Mouse (Mus musculus): ENCODE data around the gene Ccdc175. TPM values are rescaled to one million over a fixed set of nuclear protein-coding genes. Genes with fewer than 3 reads are reported as not detected.
A peak's percentile ranks its signal among the peaks of the same experiment; 100 is the strongest.

The Ccdc175 gene
- total RNA-seq (2017): not detected in 2 replicates

- ATAC-seq (replicated peaks; ENCODE audit: low read depth, poor library complexity, severe bottlenecking): no peak
These were observed at the start of gene Ccdc175 for GRCm38 (mm10) chr12:72184929-72185328. Ccdc175 (minus strand) TSS chr12:72185029.

- no peak for ATAC-seq (replicated peaks; ENCODE audit: low read depth, poor library complexity, severe bottlenecking)
These were observed 49.3 kb upstream of the Ccdc175 start for GRCm38 (mm10) chr12:72234151-72234550.

DNA sequence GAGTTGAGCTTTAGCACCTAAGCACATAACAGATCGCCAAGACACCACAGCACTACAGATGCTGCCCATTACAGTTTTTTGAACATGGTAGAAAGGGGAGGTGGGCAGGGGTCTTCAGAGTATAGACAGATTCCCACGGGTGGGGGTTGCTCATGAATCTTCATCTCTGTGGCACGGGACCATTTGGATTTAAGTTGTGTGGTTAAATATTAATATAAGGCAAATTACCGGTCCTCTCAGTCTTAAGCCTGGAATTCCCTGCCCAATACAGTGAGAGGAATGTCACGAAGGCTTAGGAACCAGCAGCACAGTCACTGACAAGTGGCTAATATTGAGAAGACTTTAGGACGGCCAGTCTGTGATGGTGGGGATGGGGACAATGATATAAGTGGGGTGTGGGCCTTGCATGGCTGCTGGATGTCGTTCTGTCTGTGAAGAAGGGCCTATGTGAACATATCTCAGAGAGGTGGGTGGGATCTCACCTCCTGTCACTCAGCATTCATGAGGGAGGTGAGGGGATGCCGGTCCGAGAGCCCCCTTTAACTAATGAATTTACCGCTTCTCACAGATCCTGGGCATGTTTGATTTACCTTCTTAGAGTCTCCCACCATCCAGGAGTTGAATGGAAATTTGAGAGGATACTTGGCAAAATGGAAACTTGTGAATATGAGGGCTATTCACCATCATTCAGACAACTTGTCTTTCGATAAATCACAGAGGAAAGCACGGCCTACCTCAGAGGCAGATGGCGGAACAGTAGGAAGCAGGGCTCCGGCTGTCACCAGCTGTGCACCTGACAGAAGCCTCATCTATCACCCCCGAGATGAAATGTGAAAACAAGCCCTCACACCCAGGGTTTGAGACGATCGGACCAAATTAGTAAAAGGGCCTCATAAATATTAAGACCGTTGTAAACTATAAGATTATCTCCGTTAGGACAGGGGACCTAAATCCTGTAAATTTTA is 48.3 kb upstream of the Ccdc175 start:
- ATAC-seq (replicated peaks; ENCODE audit: low read depth, poor library complexity, severe bottlenecking): no peak

- ATAC-seq (replicated peaks; ENCODE audit: low read depth, poor library complexity, severe bottlenecking): no peak
These were observed 47.3 kb upstream of the Ccdc175 start for GRCm38 (mm10) chr12:72232176-72232575.

DNA sequence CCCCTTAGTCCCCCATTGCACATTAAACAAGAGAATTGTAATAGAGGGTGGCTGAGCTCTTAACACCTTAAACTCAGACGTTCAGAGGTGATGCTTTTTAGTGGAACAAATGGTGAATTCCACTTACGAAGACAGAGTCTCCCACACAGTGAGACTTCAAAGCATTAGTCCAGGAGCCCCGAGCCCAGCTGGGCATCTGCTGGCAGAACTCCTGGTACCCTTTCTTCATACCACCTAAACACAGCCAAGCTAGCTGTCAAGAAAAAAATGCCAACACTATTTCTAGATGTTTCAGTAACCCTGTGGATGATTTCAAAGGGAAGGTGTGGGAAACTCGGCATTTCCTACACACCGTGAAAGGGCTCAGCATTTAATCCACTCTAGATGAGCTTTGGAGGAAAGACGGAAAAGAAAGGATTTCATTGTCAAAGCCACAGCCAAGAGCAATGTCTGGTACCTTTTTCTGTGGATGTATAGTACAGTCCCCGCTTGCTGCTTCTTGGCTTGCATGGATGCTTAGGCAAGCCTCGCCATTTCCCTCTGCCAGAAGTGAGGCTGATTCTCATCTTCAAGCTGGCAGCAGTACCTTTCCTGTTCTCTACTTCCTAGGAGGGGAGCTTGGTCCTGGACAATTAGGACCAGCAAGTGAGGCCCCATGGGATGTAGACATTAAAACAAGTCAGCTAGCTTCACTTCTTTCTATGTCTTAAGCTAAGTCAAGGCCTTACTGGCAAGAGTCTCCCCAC is 44.8 kb upstream of the Ccdc175 start:
- ATAC-seq (replicated peaks; ENCODE audit: low read depth, poor library complexity, severe bottlenecking): no peak

DNA sequence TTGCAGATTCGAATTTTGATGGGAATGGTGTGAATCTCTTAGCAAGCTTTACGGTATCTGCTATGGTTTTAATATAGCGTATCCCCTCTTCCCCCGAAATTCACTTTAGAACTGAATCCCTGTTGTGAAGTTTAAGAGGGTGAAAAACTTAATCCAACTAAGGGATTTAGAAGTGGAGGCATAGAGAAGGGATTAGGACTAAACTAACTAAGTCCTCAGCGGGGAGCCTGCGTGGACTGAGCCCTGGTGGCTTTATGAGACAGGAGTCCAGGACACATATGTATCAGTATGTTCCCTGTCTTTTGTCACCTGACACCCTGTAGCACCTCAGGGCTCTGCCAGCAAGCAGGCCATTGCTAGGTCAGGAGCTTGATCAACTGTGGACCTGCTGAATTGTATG is 42.9 kb upstream of the Ccdc175 start:
- no peak for ATAC-seq (replicated peaks; ENCODE audit: low read depth, poor library complexity, severe bottlenecking)

GRCm38 (mm10) chr12:72225371-72225770 is 40.5 kb upstream of the Ccdc175 start:
- ATAC-seq (replicated peaks; ENCODE audit: low read depth, poor library complexity, severe bottlenecking): no peak

GRCm38 (mm10) chr12:72223557-72224102 is 38.8 kb upstream of the Ccdc175 start:
- no peak for ATAC-seq (replicated peaks; ENCODE audit: low read depth, poor library complexity, severe bottlenecking)

GRCm38 (mm10) chr12:72213554-72213953 is 28.7 kb upstream of the Ccdc175 start:
- ATAC-seq (replicated peaks; ENCODE audit: low read depth, poor library complexity, severe bottlenecking): no peak

DNA sequence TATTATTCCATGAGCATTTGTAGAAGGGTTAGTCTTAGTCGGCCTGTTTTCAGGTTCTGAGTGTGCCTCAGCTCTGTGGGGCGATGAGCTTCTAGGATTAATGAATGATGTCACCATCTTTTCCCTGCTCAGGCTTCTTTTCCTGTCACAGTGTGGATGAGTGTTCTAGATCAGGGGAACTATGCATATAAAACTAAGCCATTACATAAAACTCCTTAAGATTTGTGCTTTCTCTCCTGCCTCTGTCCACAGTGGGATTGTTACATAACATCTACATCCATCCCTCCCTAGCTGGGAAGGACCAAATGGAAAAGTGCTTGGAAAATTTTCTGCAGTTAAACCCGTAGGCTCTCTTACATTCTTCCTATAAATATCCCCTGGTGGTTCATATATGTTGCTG is 16.0 kb upstream of the Ccdc175 start:
- ATAC-seq (replicated peaks; ENCODE audit: low read depth, poor library complexity, severe bottlenecking): no peak

GRCm38 (mm10) chr12:72197925-72198486 is 13.2 kb upstream of the Ccdc175 start:
- ATAC-seq (replicated peaks; ENCODE audit: low read depth, poor library complexity, severe bottlenecking): peak; percentile 52; the same call in 1 of the 2 replicates

- ATAC-seq (replicated peaks; ENCODE audit: low read depth, poor library complexity, severe bottlenecking): no peak
These were observed 12.6 kb upstream of the Ccdc175 start for GRCm38 (mm10) chr12:72197434-72197833.

DNA sequence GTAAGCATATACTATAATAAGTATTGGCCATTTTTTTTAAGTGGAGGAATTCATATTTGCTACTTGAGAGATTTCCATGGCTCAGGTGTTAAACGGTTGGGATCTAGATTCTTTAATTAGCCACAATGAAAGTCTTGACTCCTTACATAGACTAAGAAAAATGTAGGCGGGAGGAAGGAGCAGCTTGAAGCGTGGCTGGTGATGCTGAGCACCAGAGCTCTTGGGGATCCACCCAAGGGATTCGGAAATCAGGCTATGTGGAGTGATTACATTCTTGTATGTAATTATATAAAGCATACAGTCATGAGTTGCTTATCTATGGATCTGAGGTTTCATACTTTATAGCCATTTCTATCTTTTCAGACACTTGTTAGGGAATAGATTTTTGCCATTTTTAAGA is 5.3 kb downstream of the Ccdc175 start:
- no peak for ATAC-seq (replicated peaks; ENCODE audit: low read depth, poor library complexity, severe bottlenecking)

GRCm38 (mm10) chr12:72178322-72178721 is 6.5 kb downstream of the Ccdc175 start:
- ATAC-seq (replicated peaks; ENCODE audit: low read depth, poor library complexity, severe bottlenecking): no peak

GRCm38 (mm10) chr12:72158421-72158820 is 26.4 kb downstream of the Ccdc175 start:
- no peak for ATAC-seq (replicated peaks; ENCODE audit: low read depth, poor library complexity, severe bottlenecking)

- ATAC-seq (replicated peaks; ENCODE audit: low read depth, poor library complexity, severe bottlenecking): no peak
These were observed 34.0 kb downstream of the Ccdc175 start for GRCm38 (mm10) chr12:72150786-72151185.

DNA sequence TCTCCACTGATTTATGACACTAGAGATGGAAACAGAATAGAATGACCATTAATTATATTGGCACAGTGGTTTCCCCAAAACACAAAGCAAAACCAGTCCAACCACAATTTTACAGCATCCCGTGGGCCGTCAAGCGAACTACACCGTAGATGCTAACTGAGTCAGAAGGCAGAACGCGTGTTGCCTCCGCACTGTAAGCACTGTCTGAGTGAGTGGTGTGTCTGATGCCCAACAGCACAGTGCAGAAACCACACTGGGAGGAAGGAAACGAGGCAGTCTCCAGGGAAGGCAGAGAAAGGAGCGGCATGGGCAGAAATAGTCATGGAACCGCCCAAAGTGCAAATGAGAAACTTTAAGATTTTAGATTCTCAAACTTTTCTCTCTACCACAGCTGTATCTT is 55.6 kb downstream of the Ccdc175 start:
- no peak for ATAC-seq (replicated peaks; ENCODE audit: low read depth, poor library complexity, severe bottlenecking)

DNA sequence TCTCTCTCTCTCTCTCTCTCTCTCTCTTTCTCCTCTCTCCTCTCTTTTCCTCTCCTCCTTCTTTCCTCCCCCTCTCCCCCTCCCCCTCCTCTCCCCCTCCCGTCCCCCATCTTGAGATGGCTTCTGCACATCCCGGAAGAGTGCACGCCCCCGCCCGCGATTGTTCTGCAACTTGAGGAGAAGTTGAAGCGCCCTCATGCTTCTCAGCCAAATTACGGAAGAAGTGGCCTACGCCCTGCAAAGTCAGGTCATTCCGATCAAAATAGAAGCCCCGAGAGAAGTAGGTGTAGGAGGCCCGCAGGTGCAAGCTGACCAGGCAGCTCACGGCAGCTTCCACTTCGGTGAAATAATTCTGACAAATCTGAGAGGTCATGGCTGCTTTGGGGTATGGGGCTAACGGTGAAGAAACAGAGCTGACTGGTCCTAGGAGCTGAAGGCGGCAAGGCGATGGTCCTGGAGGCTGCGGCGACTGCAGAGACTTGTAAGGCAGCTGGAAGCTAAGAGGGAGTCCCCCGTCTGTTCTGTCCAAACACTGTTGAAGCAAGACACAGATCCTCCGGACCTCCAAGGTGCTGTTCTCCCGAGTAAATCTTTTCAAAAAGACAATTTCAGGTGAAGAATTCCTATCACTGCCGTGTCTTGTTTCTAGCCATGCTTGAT is 69.0 kb downstream of the Ccdc175 start:
- ATAC-seq (replicated peaks; ENCODE audit: low read depth, poor library complexity, severe bottlenecking): no peak

DNA sequence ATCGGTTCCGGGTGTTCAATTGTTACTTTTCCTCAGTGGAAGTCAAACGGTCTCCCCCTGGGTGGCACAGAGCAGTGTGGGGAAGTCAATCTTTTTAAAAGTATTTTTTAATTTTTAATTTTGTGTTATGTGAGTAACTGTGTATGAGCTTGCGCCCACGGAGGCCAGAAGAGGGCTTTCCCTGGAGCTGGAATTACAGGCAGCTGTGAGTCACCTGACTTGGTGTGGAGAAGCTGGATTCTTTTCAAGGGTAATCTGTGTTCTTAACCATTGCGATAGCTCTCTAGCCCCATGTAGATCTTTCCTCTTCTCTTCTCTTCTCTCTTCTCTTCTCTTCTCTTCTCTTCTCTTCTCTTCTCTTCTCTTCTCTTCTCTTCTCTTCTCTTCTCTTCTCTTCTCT is 69.7 kb downstream of the Ccdc175 start:
- ATAC-seq (replicated peaks; ENCODE audit: low read depth, poor library complexity, severe bottlenecking): no peak

Measured in common myeloid progenitor, adult 5-6 weeks (primary cell).